Mouse (Mus musculus) T-helper 2 cell (primary cell): ENCODE measurements at regions not wholly inside any gene's neighbourhood (a gene's known extent, or its start where the extent isn't known, plus 50 kb on each side); places are given as distances from the start of the nearest gene placed in this dataset.

Experiments used
- in situ Hi-C: fragments of 300-600 bp; cut with MboI, MseI; formaldehyde crosslinking; loops from one replicate; pipeline ENCODE4 v1.15.1; 2025; ENCODE audit warnings: high pct_unique_total_duplicates

DNA sequence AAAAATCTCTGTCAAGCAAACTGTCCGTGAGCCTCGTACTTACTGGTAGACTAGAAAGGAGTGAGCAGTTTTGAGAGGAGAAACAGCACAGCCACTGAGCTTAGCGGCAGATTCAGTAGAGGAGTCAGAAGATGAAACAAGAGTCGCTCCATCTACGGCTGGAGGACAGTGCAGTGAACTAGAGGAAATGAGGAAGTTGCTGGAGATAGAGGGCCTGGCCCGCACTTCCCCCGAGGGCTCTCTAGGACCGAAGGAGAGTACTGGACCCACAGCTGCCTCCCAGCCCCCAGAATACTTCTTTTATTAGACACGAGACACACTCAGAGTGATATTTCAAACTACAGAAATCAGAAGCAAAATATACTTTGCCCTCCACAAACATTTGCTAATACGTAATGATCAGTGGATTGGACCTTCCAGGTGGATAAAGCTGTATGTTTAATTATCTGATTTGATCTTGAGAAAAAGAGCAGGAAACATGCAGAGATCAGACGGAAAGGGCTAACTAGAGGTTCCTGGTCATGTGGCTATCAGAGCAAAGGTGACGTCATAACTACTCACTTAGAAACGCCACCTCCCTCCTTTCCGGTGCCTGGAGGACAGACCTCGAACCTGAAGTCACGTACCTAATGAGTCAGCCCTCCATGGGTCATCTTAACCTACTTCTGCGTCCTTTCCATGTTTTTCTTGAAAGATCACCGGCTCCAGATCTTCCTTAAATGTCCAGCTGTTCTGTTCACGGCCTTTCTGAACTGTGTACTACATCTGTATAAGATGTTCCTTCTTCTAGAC is 277.9 kb downstream of the Basp1 start:
- in situ Hi-C loops, result loop anchor here (10.0 kb wide), 1 partner anchor 539 kb away; no protein-coding TSS in a partner anchor

DNA sequence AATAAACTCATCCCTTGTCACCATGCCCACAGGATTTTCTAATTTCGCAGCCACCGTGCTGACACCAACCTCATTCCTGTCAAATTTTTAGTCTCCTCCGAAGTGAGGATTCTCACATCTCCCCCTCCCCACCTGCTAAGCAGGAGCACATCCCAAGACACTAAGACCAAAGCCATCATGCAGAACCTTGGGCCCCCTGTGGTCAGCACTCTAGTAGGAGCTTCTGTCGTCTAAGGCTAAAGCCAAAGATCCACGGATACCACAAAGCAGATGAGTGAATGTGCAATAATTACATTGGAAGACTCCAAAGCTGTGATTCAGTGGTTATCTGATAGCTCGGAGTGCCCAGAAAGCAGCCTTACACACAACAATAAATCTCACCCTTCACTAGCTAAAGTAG is 283.5 kb downstream of the Basp1 start:
- in situ Hi-C loops, result loop anchor here (10.0 kb wide), 1 partner anchor 545 kb away; no protein-coding TSS in a partner anchor

GRCm38 (mm10) chr15:25129572-25129971 is 284.0 kb downstream of the Basp1 start:
- in situ Hi-C loops, result no loop called here

GRCm38 (mm10) chr15:25120441-25120840 is 293.1 kb downstream of the Basp1 start:
- in situ Hi-C loops, result no loop called here

GRCm38 (mm10) chr15:25117980-25118379 is 295.6 kb downstream of the Basp1 start:
- in situ Hi-C loops, result no loop called here

DNA sequence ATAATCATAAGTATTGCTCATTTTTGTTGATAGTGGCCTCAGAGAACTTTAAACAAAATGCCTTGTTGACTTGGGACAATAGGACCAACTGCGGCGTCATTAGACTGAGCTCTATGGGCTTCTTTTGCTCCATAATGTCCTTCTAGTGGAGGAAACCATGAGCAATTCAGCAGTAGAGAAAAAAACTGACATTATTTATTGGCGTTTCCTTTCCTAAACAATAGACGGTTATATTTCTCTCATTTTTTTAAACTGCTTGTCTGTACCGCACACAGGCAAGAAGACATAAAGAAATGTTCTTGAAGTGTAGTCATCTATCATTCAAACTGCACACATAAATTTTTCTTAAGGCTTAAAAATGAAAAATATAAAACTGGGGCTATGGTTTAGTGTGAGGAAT is 310.8 kb downstream of the Basp1 start:
- in situ Hi-C loops, result no loop called here

DNA sequence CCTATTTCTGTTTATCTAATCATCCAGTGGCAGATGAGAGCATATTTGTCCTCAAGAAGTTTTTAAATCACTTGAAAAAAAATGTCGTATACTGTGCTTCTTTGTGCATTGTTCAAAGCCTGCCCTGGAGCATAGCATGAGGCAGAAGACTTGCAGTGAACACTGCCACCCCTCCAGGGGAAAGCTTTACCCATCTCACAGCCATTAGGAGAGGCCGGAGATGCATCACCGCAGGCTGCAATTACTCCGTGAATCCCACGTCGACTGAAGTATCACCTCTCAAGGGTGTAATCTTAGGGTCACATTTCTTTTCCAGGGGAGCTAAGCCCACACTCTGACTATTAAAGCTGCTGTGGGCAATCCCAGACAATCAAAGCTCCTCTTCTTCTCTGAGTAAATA is 319.8 kb downstream of the Basp1 start:
- in situ Hi-C loops, result no loop called here

DNA sequence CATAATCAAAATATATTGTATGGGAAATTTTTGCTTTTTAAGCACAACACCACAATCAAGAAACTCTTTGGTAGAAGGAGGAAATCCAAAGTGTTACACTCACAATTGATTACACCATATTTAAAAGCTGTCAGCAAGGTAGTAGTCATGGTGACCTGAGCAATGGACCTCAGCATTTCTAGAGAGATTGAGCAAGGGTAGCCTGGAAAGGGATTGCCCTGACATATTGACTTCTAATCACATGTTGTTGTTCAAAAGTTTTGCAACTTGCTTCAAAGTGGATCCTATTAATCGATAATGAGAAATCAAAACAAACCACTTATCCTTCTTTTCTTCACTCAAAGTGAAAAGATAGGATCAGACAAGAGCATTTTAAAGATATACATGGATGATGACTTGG is 343.9 kb downstream of the Basp1 start:
- in situ Hi-C loops, result no loop called here

DNA sequence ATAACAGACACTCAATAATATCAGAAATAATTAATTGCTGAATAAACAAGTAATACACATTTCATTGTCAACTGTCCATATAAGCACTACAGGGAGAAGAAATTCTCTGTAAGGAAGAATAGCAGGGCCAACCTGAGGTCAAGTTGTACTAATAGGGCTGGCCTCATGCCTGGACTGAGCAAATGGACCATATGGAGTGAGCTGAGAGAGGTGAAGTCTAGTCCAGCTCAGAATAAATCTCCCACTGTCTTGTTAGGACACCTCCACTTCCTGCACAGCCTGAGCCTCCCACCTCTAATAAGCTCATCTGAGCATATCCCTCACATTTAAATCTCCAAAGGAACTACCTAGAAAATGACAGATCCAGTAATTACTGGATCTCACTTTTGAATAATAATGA is 354.2 kb downstream of the Basp1 start:
- in situ Hi-C loops, result no loop called here

DNA sequence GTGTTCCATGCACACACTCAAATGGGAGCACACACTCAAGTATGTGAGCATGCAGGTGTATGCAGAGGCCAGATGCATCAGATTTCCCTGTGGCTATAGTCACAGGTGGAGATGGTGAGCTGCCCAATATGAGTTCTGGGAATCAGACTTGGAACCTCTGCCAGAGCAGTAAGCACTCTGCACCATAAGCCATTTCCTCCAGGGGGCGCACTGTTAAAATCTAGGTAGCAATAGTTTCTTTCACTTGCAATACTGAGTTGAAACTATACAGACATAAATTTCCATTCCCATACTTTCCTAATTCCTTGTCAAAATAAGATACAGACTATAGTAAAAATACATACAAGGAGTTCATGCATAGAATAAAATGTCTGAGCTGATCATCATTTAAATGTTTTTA is 365.7 kb downstream of the Basp1 start:
- in situ Hi-C loops, result loop anchor here (25.0 kb wide), 1 partner anchor 314 kb away; no protein-coding TSS in a partner anchor

- in situ Hi-C loops, result loop anchor here (25.0 kb wide), 1 partner anchor 316 kb away; no protein-coding TSS in a partner anchor
These were observed 366.9 kb downstream of the Basp1 start for GRCm38 (mm10) chr15:25046514-25047138.

GRCm38 (mm10) chr15:25036231-25036630 is 377.3 kb downstream of the Basp1 start:
- in situ Hi-C loops, result loop anchor here (25.0 kb wide), 1 partner anchor 326 kb away; no protein-coding TSS in a partner anchor

- in situ Hi-C loops, result loop anchor here (25.0 kb wide), 1 partner anchor 334 kb away; no protein-coding TSS in a partner anchor
These were observed 385.7 kb downstream of the Basp1 start for GRCm38 (mm10) chr15:25027865-25028264.

GRCm38 (mm10) chr15:25026786-25027461 is 386.6 kb downstream of the Basp1 start:
- in situ Hi-C loops, result loop anchor here (25.0 kb wide), 1 partner anchor 335 kb away; no protein-coding TSS in a partner anchor

GRCm38 (mm10) chr15:25026351-25026750 is 387.2 kb downstream of the Basp1 start:
- in situ Hi-C loops, result loop anchor here (25.0 kb wide), 1 partner anchor 336 kb away; no protein-coding TSS in a partner anchor

DNA sequence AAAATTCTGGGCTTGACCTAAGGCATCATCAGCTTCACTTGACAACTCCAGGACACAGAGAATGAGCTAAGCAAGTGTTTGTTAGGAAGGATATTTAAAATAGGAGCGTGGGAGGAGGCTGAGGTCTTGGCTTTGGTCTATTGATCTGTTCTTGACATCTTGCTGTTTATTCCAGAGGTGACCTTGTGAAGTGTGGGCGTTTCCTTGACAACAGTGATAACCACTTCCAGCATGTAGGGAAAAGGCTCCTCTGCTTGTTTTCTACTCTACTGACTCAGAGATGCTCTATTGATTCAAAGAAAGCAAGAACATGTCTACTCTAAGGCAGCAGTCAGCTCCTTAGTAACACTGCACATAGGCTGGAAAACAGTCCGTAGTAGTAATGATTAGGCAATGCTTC is 392.6 kb downstream of the Basp1 start:
- in situ Hi-C loops, result no loop called here

GRCm38 (mm10) chr15:25019352-25019941 is 394.1 kb downstream of the Basp1 start:
- in situ Hi-C loops, result no loop called here

- in situ Hi-C loops, result no loop called here
These were observed 394.6 kb downstream of the Basp1 start for GRCm38 (mm10) chr15:25018937-25019336.

DNA sequence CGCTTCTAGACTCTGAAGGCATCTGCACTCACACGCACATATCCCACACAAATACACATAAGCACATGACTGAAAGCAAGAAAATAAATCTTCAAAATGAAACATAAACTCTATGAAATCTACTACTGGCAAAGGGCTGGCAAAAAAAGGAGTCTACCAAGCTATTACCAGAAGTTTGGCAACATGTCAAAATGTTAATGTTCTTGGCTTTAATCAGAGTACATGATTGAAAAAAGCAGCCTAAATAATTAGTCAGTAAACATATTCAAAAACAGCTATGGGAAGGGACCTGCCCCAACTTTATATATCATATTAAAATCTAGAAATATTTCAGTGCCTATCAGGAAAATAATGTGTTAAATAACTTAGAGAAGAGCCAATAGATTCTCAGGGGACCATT is 405.8 kb downstream of the Basp1 start:
- in situ Hi-C loops, result no loop called here

GRCm38 (mm10) chr15:25000171-25000570 is 413.4 kb downstream of the Basp1 start:
- in situ Hi-C loops, result no loop called here

GRCm38 (mm10) chr15:24993325-24993673 is 420.3 kb downstream of the Basp1 start:
- in situ Hi-C loops, result no loop called here
